Mouse (Mus musculus): ENCODE results near the gene Zfp296. TPM values are rescaled to one million over a fixed set of nuclear protein-coding genes. Genes with fewer than 3 reads are reported as not detected.

Gene Zfp296
- polyA plus RNA-seq, 1 experiment from 2014 or later = 1.2 TPM

GRCm38 (mm10) chr7:19623433-19623832, 46.3 kb downstream of the Zfp296 start:
- no peak overlapping the region for H3K27ac ChIP-seq (replicated peaks; ENCODE audit: low read depth, low read length)
- ATAC-seq (ENCODE audit: low read depth) = no peak
- peaks cover 12% of the 10 kb centered on the region; the same call in 1 of the 2 replicates for H3K27me3 ChIP-seq (replicated peaks; ENCODE audit: control insufficient read depth, insufficient read depth, low read length)
- DNase-seq (ENCODE audit: low spot score) = no peak
- no peaks in the 10 kb centered on the region for H3K36me3 ChIP-seq (ENCODE audit: control insufficient read depth, insufficient read depth, low read length)
- no peak overlapping the region for H3K4me2 ChIP-seq (ENCODE audit: low read depth, low read length)
- no peak overlapping the region for H3K4me3 ChIP-seq (ENCODE audit: low read depth, low read length)
- WGBS = 61% methylated on average over 2 of the region's 2 CpGs
- H3K4me1 ChIP-seq (ENCODE audit: control insufficient read depth, insufficient read depth, low read length) = 0 out of 2 replicates have a peak, but pooled peaks cover 6% of the 10 kb centered on the region
- H3K9ac ChIP-seq (ENCODE audit: low read depth, low read length) = no peak overlapping the region
- no peaks in the 10 kb centered on the region for H3K9me3 ChIP-seq (ENCODE audit: control insufficient read depth, low read length)

- ATAC-seq (ENCODE audit: low read depth) = no peak
- 56% methylated on average over 3 of the region's 3 CpGs for WGBS
- Histone ChIP-seq H3K4me2 (ENCODE audit: low read depth, low read length) (peak overlapping the region; percentile 91), H3K27ac (replicated peaks; ENCODE audit: low read depth, low read length) (peak overlapping the region; percentile 80), H3K36me3 (ENCODE audit: control insufficient read depth, insufficient read depth, low read length) (peaks cover 9% of the 10 kb centered on the region), H3K9ac (ENCODE audit: low read depth, low read length) (0 out of 2 replicates have a peak overlapping the region, but pooled peaks have one; percentile 30), H3K4me3 (ENCODE audit: low read depth, low read length) (peak overlapping the region; percentile 81), H3K27me3 (replicated peaks; ENCODE audit: control insufficient read depth, insufficient read depth, low read length) (no peaks in the 10 kb centered on the region), H3K4me1 (ENCODE audit: control insufficient read depth, insufficient read depth, low read length) (peaks cover 4% of the 10 kb centered on the region; the same call in 1 of the 2 replicates), H3K9me3 (ENCODE audit: control insufficient read depth, low read length) (no peaks in the 10 kb centered on the region)
- DNase-seq (ENCODE audit: low spot score) = no peak
Measured at GRCm38 (mm10) chr7:19627721-19628120, 50.6 kb downstream of the Zfp296 start.

- peak overlapping the region; percentile 91 for H3K4me2 ChIP-seq (ENCODE audit: low read depth, low read length)
- no peak for ATAC-seq (ENCODE audit: low read depth)
- 15% methylated on average over 17 of the region's 17 CpGs for WGBS
- no peaks in the 10 kb centered on the region for H3K27me3 ChIP-seq (replicated peaks; ENCODE audit: control insufficient read depth, insufficient read depth, low read length)
- H3K4me3 ChIP-seq (ENCODE audit: low read depth, low read length) = peak overlapping the region; percentile 81
- no peak for DNase-seq (ENCODE audit: low spot score)
- H3K9ac ChIP-seq (ENCODE audit: low read depth, low read length) = 0 out of 2 replicates have a peak overlapping the region, but pooled peaks have one; percentile 30
- H3K27ac ChIP-seq (replicated peaks; ENCODE audit: low read depth, low read length) = peak overlapping the region; percentile 80
- H3K36me3 ChIP-seq (ENCODE audit: control insufficient read depth, insufficient read depth, low read length) = peaks cover 14% of the 10 kb centered on the region
- H3K4me1 ChIP-seq (ENCODE audit: control insufficient read depth, insufficient read depth, low read length) = peaks cover 4% of the 10 kb centered on the region; the same call in 1 of the 2 replicates
- no peaks in the 10 kb centered on the region for H3K9me3 ChIP-seq (ENCODE audit: control insufficient read depth, low read length)
Measured at GRCm38 (mm10) chr7:19628192-19628535, 51.1 kb downstream of the Zfp296 start.

- peaks cover 20% of the 10 kb centered on the region for H3K36me3 ChIP-seq (ENCODE audit: control insufficient read depth, insufficient read depth, low read length)
- peaks cover 4% of the 10 kb centered on the region; the same call in 1 of the 2 replicates for H3K4me1 ChIP-seq (ENCODE audit: control insufficient read depth, insufficient read depth, low read length)
- H3K27me3 ChIP-seq (replicated peaks; ENCODE audit: control insufficient read depth, insufficient read depth, low read length) = no peaks in the 10 kb centered on the region
- DNase-seq (ENCODE audit: low spot score) (peak; percentile 98), ATAC-seq (ENCODE audit: low read depth) (peak; percentile 91)
- H3K27ac ChIP-seq (replicated peaks; ENCODE audit: low read depth, low read length) = peak overlapping the region; percentile 80
- H3K4me3 ChIP-seq (ENCODE audit: low read depth, low read length) = peak overlapping the region; percentile 81
- no peaks in the 10 kb centered on the region for H3K9me3 ChIP-seq (ENCODE audit: control insufficient read depth, low read length)
- H3K9ac ChIP-seq (ENCODE audit: low read depth, low read length) = peak overlapping the region; percentile 71
- 3% methylated on average over 47 of the region's 57 CpGs for WGBS
- peak overlapping the region; percentile 91 for H3K4me2 ChIP-seq (ENCODE audit: low read depth, low read length)
Measured at GRCm38 (mm10) chr7:19628536-19629360, 51.7 kb downstream of the Zfp296 start.

GRCm38 (mm10) chr7:19629361-19629734, 52.3 kb downstream of the Zfp296 start, which contains the start of gene Relb:
Relb (minus strand) TSS chr7:19629438.
- ATAC-seq (ENCODE audit: low read depth) = peak; percentile 66
- DNase-seq (ENCODE audit: low spot score) = peak; percentile 94
- Histone ChIP-seq H3K9ac (ENCODE audit: low read depth, low read length) (peak within 1 kb of the TSS; percentile 71), H3K4me1 (ENCODE audit: control insufficient read depth, insufficient read depth, low read length) (peaks cover 4% of the 10 kb centered on the region; the same call in 1 of the 2 replicates), H3K27me3 (replicated peaks; ENCODE audit: control insufficient read depth, insufficient read depth, low read length) (no peaks in the 10 kb centered on the region), H3K4me3 (ENCODE audit: low read depth, low read length) (peak within 1 kb of the TSS; percentile 81), H3K36me3 (ENCODE audit: control insufficient read depth, insufficient read depth, low read length) (peaks cover 26% of the 10 kb centered on the region), H3K9me3 (ENCODE audit: control insufficient read depth, low read length) (no peaks in the 10 kb centered on the region), H3K4me2 (ENCODE audit: low read depth, low read length) (peak within 1 kb of the TSS; percentile 91), H3K27ac (replicated peaks; ENCODE audit: low read depth, low read length) (peak within 1 kb of the TSS; percentile 80)
- WGBS = 1% methylated on average over 16 of the region's 41 CpGs

Other genes with a start within 250 kb of the Zfp296 start
- gene Ercc1, start 232.5 kb upstream of the Zfp296 start, polyA plus RNA-seq (2014; fragmentation: Nextera tagmentation; extraction: Ambion mirVana) = 64.0 and 75.1 TPM in 2 replicates
- gene Cd3eap, start 217.8 kb upstream of the Zfp296 start, polyA plus RNA-seq (2014; fragmentation: Nextera tagmentation; extraction: Ambion mirVana) = 18.8 and 21.6 TPM in 2 replicates
- gene Ppp1r13l, start 217.5 kb upstream of the Zfp296 start, polyA plus RNA-seq (2014; fragmentation: Nextera tagmentation; extraction: Ambion mirVana) = 11.2 and 11.6 TPM in 2 replicates
- 10.9 and 14.7 TPM in 2 replicates for gene Ercc2, start 195.3 kb upstream of the Zfp296 start, polyA plus RNA-seq (2014; fragmentation: Nextera tagmentation; extraction: Ambion mirVana)
- 10.2 and 15.3 TPM in 2 replicates for gene Klc3, start 173.2 kb upstream of the Zfp296 start, polyA plus RNA-seq (2014; fragmentation: Nextera tagmentation; extraction: Ambion mirVana)
- 348 and 732 TPM in 2 replicates for gene Ckm, start 172.5 kb upstream of the Zfp296 start, polyA plus RNA-seq (2014; fragmentation: Nextera tagmentation; extraction: Ambion mirVana)
- gene Mark4, start 118.5 kb upstream of the Zfp296 start, polyA plus RNA-seq (2014; fragmentation: Nextera tagmentation; extraction: Ambion mirVana) = 10.5 and 10.9 TPM in 2 replicates
- gene Exoc3l2, start 114.0 kb upstream of the Zfp296 start, polyA plus RNA-seq (2014; fragmentation: Nextera tagmentation; extraction: Ambion mirVana) = 1.4 and 1.7 TPM in 2 replicates
- gene Bloc1s3, start 68.9 kb upstream of the Zfp296 start, polyA plus RNA-seq (2014; fragmentation: Nextera tagmentation; extraction: Ambion mirVana) = 0.74 and 0.93 TPM in 2 replicates
- 61.8 and 67.3 TPM in 2 replicates for gene Trappc6a, start 68.9 kb upstream of the Zfp296 start, polyA plus RNA-seq (2014; fragmentation: Nextera tagmentation; extraction: Ambion mirVana)
- 0.14 and 0.42 TPM in 2 replicates for gene Nkpd1, start 59.4 kb upstream of the Zfp296 start, polyA plus RNA-seq (2014; fragmentation: Nextera tagmentation; extraction: Ambion mirVana)
- 4.9 and 5.7 TPM in 2 replicates for gene Ppp1r37, start 14.2 kb upstream of the Zfp296 start, polyA plus RNA-seq (2014; fragmentation: Nextera tagmentation; extraction: Ambion mirVana)
- 142 and 151 TPM in 2 replicates for gene Gemin7, start 308 bp downstream of the Zfp296 start, polyA plus RNA-seq (2014; fragmentation: Nextera tagmentation; extraction: Ambion mirVana)
- 36.0 and 47.5 TPM in 2 replicates for gene Clasrp, start 27.2 kb downstream of the Zfp296 start, polyA plus RNA-seq (2014; fragmentation: Nextera tagmentation; extraction: Ambion mirVana)
- gene Relb, start 52.2 kb downstream of the Zfp296 start, polyA plus RNA-seq (2014; fragmentation: Nextera tagmentation; extraction: Ambion mirVana) = 9.9 and 11.5 TPM in 2 replicates
- 77.9 and 87.9 TPM in 2 replicates for gene Clptm1, start 87.7 kb downstream of the Zfp296 start, polyA plus RNA-seq (2014; fragmentation: Nextera tagmentation; extraction: Ambion mirVana)
- gene Apoc2, start 100.7 kb downstream of the Zfp296 start, polyA plus RNA-seq (2014; fragmentation: Nextera tagmentation; extraction: Ambion mirVana) = 0.78 and 0.80 TPM in 2 replicates
- gene Gm44805, start 104.1 kb downstream of the Zfp296 start, polyA plus RNA-seq (2014; fragmentation: Nextera tagmentation; extraction: Ambion mirVana) = not detected in 2 replicates
- not detected in 2 replicates for gene Apoc4, start 104.2 kb downstream of the Zfp296 start, polyA plus RNA-seq (2014; fragmentation: Nextera tagmentation; extraction: Ambion mirVana)
- gene Apoc1, start 115.4 kb downstream of the Zfp296 start, polyA plus RNA-seq (2014; fragmentation: Nextera tagmentation; extraction: Ambion mirVana) = 16.1 and 19.0 TPM in 2 replicates
- 482 and 510 TPM in 2 replicates for gene Apoe, start 121.9 kb downstream of the Zfp296 start, polyA plus RNA-seq (2014; fragmentation: Nextera tagmentation; extraction: Ambion mirVana)
- gene Tomm40, start 138.2 kb downstream of the Zfp296 start, polyA plus RNA-seq (2014; fragmentation: Nextera tagmentation; extraction: Ambion mirVana) = 114 and 125 TPM in 2 replicates
- gene Nectin2, start 173.2 kb downstream of the Zfp296 start, polyA plus RNA-seq (2014; fragmentation: Nextera tagmentation; extraction: Ambion mirVana) = 55.2 and 62.0 TPM in 2 replicates
- 101 and 114 TPM in 2 replicates for gene Bcam, start 193.7 kb downstream of the Zfp296 start, polyA plus RNA-seq (2014; fragmentation: Nextera tagmentation; extraction: Ambion mirVana)
- gene Cblc, start 219.5 kb downstream of the Zfp296 start, polyA plus RNA-seq (2014; fragmentation: Nextera tagmentation; extraction: Ambion mirVana) = 4.7 TPM in 2 replicates
- gene Bcl3, start 245.5 kb downstream of the Zfp296 start, polyA plus RNA-seq (2014; fragmentation: Nextera tagmentation; extraction: Ambion mirVana) = 4.3 and 4.6 TPM in 2 replicates